Mouse (Mus musculus) bone marrow, adult 2 months (tissue): ENCODE results near the gene Nav3.

Experiments used
- CTCF ChIP-seq: fragments of 200-500 bp; IDR thresholded peaks from 2 replicates; pipeline ENCODE4 v1.5.1; 2011; ENCODE audit warnings: low read length, control low read depth; ENCODE audit not compliant: control insufficient read depth, insufficient read depth
- POLR2A ChIP-seq: fragments of 200-500 bp; IDR thresholded peaks from 2 replicates; pipeline ENCODE4 v1.6.1; 2011; ENCODE audit warnings: low read depth, mild to moderate bottlenecking, control low read depth, low read length, borderline replicate concordance; ENCODE audit not compliant: control insufficient read depth

DNA sequence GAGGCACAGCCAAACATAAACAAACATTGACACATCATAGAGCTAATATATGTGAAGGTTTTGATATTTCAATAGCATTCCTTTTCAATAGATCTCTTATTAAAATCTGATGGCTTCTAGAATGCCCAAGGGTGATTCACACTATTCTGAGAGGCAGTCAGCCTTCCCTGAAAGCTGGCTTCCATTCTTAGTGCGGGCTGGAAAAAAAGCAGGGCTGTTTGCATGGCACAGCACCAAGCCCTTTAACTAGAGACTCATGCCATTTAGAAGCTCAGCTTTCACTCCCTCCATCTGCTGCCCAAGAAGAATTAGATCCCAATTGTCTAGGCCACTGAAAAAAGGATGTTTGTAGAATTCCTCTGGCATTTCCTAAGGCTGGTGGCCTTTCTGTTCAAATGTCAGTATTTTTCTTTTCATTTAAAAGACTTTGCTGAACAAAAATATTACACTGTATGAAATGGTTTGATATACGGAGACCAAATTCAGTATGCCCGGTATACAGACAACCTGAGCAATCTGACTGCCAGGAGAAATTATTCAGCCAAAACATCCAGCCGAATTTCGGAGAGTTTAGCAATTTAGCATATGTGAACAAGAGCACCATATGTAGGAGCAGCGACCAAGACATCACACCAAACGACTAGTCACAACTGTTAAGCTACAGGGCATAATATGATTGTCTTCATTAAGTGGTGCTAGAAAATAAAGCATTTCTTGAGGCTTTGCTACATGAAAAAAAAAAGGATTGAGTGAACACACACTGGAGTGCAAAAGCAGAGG lies 263.8 kb downstream of the Nav3 start:
- TF ChIP-seq CTCF (no peak), POLR2A (no peak)
